Mouse (Mus musculus) brain, embryonic 14.5 days (tissue): ENCODE measurements around the gene Nxpe2.

Experiments
- CTCF ChIP-seq: fragments of 200-500 bp; IDR thresholded peaks from 2 replicates; pipeline ENCODE4 v1.5.1; 2012; ENCODE audit warnings: inconsistent platforms, mild to moderate bottlenecking, moderate library complexity, borderline replicate concordance; ENCODE audit not compliant: insufficient read depth, insufficient read length; ENCODE audit errors: extremely low read depth
- POLR2A ChIP-seq: fragments of 200-500 bp; IDR thresholded peaks from 2 replicates; pipeline ENCODE4 v1.6.1; 2012; ENCODE audit warnings: mild to moderate bottlenecking, inconsistent platforms, borderline replicate concordance; ENCODE audit not compliant: poor library complexity, insufficient read depth, insufficient read length, severe bottlenecking; ENCODE audit errors: extremely low read depth

DNA sequence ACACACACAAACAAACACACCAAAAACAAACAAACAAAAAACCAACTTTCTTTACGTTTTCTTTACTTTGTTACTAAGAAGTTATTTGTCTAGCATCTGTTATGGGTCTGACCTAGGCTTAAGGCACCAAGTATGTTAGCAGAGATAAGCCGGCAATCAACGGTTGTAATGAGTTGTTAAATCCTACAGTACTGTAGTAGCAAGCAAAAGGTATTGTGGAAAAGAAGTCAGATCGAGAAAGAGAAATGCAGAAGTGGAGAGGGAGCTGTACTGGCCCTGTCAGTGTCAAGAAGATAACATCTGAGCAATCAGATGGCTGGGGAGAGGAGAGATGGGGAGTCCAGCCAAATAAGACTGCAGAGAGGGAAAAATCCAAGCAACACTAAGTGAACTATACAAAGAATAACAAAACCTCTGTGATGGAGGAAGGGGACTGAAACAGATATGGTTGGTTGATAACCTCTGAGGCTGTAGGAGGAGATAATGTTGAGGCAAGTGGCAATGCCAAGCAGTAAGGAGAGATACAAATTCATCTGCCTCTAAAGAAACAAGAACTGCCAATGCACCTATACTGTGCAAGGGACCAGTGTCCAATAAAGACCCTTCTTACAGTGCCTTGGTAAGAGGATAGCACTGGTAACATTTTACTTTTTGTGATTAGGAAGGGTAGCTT is 14.3 kb downstream of the Nxpe2 start:
- TF ChIP-seq POLR2A (no peak), CTCF (no peak)
